In genomic region chr5:142127779-142128178, GRCm38 (mm10) we compare ENCODE assay signal across 26 mouse cellular contexts.
A peak's percentile ranks its signal among the peaks of the same experiment; 100 is the strongest.
DNase-seq lines count a peak whose midpoint lies in the region; ATAC-seq and TF ChIP-seq lines count a peak whose summit lies in the region.
"Had no signal": no experiment of that assay in that cellular context is flagged by ENCODE, and none has a peak within 500 bp of the region (broad histone marks: within the 10 kb centered on the region; RNA-seq: fewer than 3 reads in every experiment).

No protein-coding gene starts in this region.

- no peak overlapping the region for H3K27ac ChIP-seq in hindbrain, embryonic 11.5 days (ENCODE audit: low read depth, low read length)
- H3K27ac ChIP-seq in hindbrain, postnatal 0 days: no peak overlapping the region
- H3K27ac ChIP-seq in liver, postnatal 0 days (ENCODE audit: low read depth): no peak overlapping the region
- H3K27ac ChIP-seq: heart, adult 2 months; intestine, embryonic 15.5 days; limb, embryonic 13.5 days; stomach, postnatal 0 days had no signal

- H3K36me3 ChIP-seq in hindbrain, embryonic 11.5 days (ENCODE audit: control insufficient read depth, insufficient read depth, low read length): no peaks in the 10 kb centered on the region
- no peaks in the 10 kb centered on the region for H3K36me3 ChIP-seq in hindbrain, postnatal 0 days (ENCODE audit: insufficient read depth, low read length)
- no peaks in the 10 kb centered on the region for H3K36me3 ChIP-seq in liver, postnatal 0 days (replicated peaks; ENCODE audit: insufficient read depth, low read length)
- H3K36me3 ChIP-seq: G1E; intestine, embryonic 15.5 days; limb, embryonic 13.5 days had no signal

- WGBS in hindbrain, embryonic 11.5 days: 60% methylated on average over 4 of the region's 4 CpGs
- 53% methylated on average over 4 of the region's 4 CpGs for WGBS in hindbrain, postnatal 0 days
- 66% methylated on average over 4 of the region's 4 CpGs for WGBS in liver, postnatal 0 days (ENCODE audit: insufficient replicate concordance)

- H3K27me3 ChIP-seq in hindbrain, embryonic 11.5 days (ENCODE audit: control insufficient read depth, insufficient read depth, low read length): no peaks in the 10 kb centered on the region
- no peaks in the 10 kb centered on the region for H3K27me3 ChIP-seq in hindbrain, postnatal 0 days (ENCODE audit: insufficient read depth, low read length)
- no peaks in the 10 kb centered on the region for H3K27me3 ChIP-seq in liver, postnatal 0 days (ENCODE audit: insufficient read depth, low read length)
- H3K27me3 ChIP-seq: heart, embryonic 12.5 days; intestine, embryonic 15.5 days; limb, embryonic 13.5 days had no signal

- H3K4me2 ChIP-seq in hindbrain, embryonic 11.5 days (replicated peaks; ENCODE audit: low read depth, low read length): no peak overlapping the region
- H3K4me2 ChIP-seq in hindbrain, postnatal 0 days (ENCODE audit: low read depth, low read length): no peak overlapping the region
- no peak overlapping the region for H3K4me2 ChIP-seq in liver, postnatal 0 days (ENCODE audit: low read depth, low read length)
- H3K4me2 ChIP-seq: heart, embryonic 12.5 days; intestine, embryonic 15.5 days; limb, embryonic 13.5 days; liver, embryonic 11.5 days had no signal

- H3K9me3 ChIP-seq in hindbrain, embryonic 11.5 days (ENCODE audit: control insufficient read depth, low read length): no peaks in the 10 kb centered on the region
- H3K9me3 ChIP-seq in hindbrain, postnatal 0 days (ENCODE audit: low read length): no peaks in the 10 kb centered on the region
- H3K9me3 ChIP-seq in liver, postnatal 0 days (ENCODE audit: low read length): 0 out of 2 replicates have a peak, but pooled peaks cover 2% of the 10 kb centered on the region
- H3K9me3 ChIP-seq: intestine, embryonic 15.5 days had no signal

- DNase-seq in hindbrain, embryonic 11.5 days (ENCODE audit: low spot score): peak; percentile 3
- DNase-seq in hindbrain, postnatal 0 days (ENCODE audit: low spot score): no peak
- peak; percentile 24 for DNase-seq in kidney, postnatal 10 days
- DNase-seq in kidney, postnatal 25 days: no peak
- DNase-seq in retina, embryonic 14.5 days (ENCODE audit: low spot score): peak; percentile 31
- no peak for DNase-seq in retina, postnatal 1 day
- no peak for DNase-seq in liver, postnatal 0 days
- DNase-seq: adrenal gland, adult 8-10 months; cerebellum, adult 2 months; cerebellum, postnatal 14 days; heart, adult 2 months; heart, postnatal 4 days; lung, postnatal 36 days; right cerebral cortex, postnatal 4 days; thymus, adult 18-20 months; thymus, postnatal 25 days had no signal

- no peaks in the 10 kb centered on the region for H3K4me1 ChIP-seq in hindbrain, embryonic 11.5 days (replicated peaks; ENCODE audit: control insufficient read depth, insufficient read depth, low read length)
- no peaks in the 10 kb centered on the region for H3K4me1 ChIP-seq in hindbrain, postnatal 0 days (ENCODE audit: insufficient read depth, low read length)
- H3K4me1 ChIP-seq in liver, postnatal 0 days (ENCODE audit: insufficient read depth): no peaks in the 10 kb centered on the region
- H3K4me1 ChIP-seq: heart, embryonic 12.5 days; intestine, embryonic 15.5 days had no signal

- H3K4me3 ChIP-seq in hindbrain, embryonic 11.5 days (ENCODE audit: low read depth, low read length): no peak overlapping the region
- H3K4me3 ChIP-seq in hindbrain, postnatal 0 days (ENCODE audit: low read length): no peak overlapping the region
- no peak overlapping the region for H3K4me3 ChIP-seq in liver, postnatal 0 days (ENCODE audit: low read depth, low read length)
- H3K4me3 ChIP-seq: erythroblast, embryonic 14.5 days; heart, adult 2 months; heart, embryonic 12.5 days; intestine, embryonic 15.5 days; limb, embryonic 13.5 days had no signal

- TF ChIP-seq CTCF in hindbrain, postnatal 0 days (IDR thresholded peaks at IDR 0.05; ENCODE audit: low read depth): no peak
- TF ChIP-seq CTCF in liver, postnatal 0 days (IDR thresholded peaks at IDR 0.05; ENCODE audit: low read depth): no peak

- no peak for TF ChIP-seq EP300 in liver, postnatal 0 days (IDR thresholded peaks at IDR 0.05; ENCODE audit: low read depth)

- H3K9ac ChIP-seq in hindbrain, embryonic 11.5 days (ENCODE audit: low read depth, low read length): no peak overlapping the region
- no peak overlapping the region for H3K9ac ChIP-seq in hindbrain, postnatal 0 days (replicated peaks; ENCODE audit: low read length)
- H3K9ac ChIP-seq in liver, postnatal 0 days (replicated peaks): no peak overlapping the region
- H3K9ac ChIP-seq: heart, embryonic 12.5 days; intestine, embryonic 15.5 days; limb, embryonic 13.5 days had no signal

- no peak for ATAC-seq in hindbrain, embryonic 11.5 days (ENCODE audit: low FRiP score)
- ATAC-seq in hindbrain, postnatal 0 days: no peak
- ATAC-seq in liver, postnatal 0 days: no peak
- ATAC-seq: forebrain, embryonic 16.5 days; hindbrain, embryonic 16.5 days; intestine, embryonic 15.5 days; midbrain, embryonic 16.5 days had no signal

Comparison
In these comparisons a context has a peak if more than half of its experiments do, and no peak if none do; other contexts are left out.
1. DNase-seq: peak in hindbrain, embryonic 11.5 days (single experiment), kidney, postnatal 10 days (single experiment) and retina, embryonic 14.5 days (single experiment); none in hindbrain, postnatal 0 days (single experiment), kidney, postnatal 25 days (0 of 2), retina, postnatal 1 day (single experiment) and liver, postnatal 0 days (single experiment).